Mouse (Mus musculus) G1E-ER4 (cell line): Measurements from ENCODE around the gene Wdr18. TPM values are rescaled to one million over a fixed set of nuclear protein-coding genes. Genes with fewer than 3 reads are reported as not detected.

Experiments
- GATA1 ChIP-seq: IDR thresholded peaks from one replicate; pipeline ENCODE4 v1.8.0; 2012; ENCODE audit warnings: low read length, inconsistent platforms
- polyA plus RNA-seq: library from polyadenylated mRNA; stranded (reverse); fragments of >175 nt; gene quantifications from 2 replicates; pipeline ENCODE4 v1.2.3, GENCODE M21; 2012

The Wdr18 gene
- polyA plus RNA-seq, 1 experiment: 85.4 TPM

GRCm38 (mm10) chr10:80016511-80016910 is 56.6 kb downstream of the Wdr18 start, which contains the start of gene Arhgap45:
TSS of gene Arhgap45 (plus strand) at chr10:80016653.
- TF ChIP-seq GATA1: no peak

- TF ChIP-seq GATA1: no peak
Measured at GRCm38 (mm10) chr10:80016931-80017330, 57.0 kb downstream of the Wdr18 start.

GRCm38 (mm10) chr10:80017361-80017760 is 57.4 kb downstream of the Wdr18 start:
- no peak for TF ChIP-seq GATA1

GRCm38 (mm10) chr10:80017771-80018170 is 57.8 kb downstream of the Wdr18 start:
- TF ChIP-seq GATA1: no peak

GRCm38 (mm10) chr10:80018739-80019297 is 58.9 kb downstream of the Wdr18 start:
- no peak for TF ChIP-seq GATA1

- no peak for TF ChIP-seq GATA1
Measured at GRCm38 (mm10) chr10:80019471-80020131, 59.6 kb downstream of the Wdr18 start.

Other genes with a start within 250 kb of the Wdr18 start
- gene Hcn2, start 243.5 kb upstream of the Wdr18 start, polyA plus RNA-seq: 0.49 and 0.78 TPM in 2 replicates
- 52.0 and 53.1 TPM in 2 replicates for gene Polrmt, start 213.6 kb upstream of the Wdr18 start, polyA plus RNA-seq
- gene Fgf22, start 205.1 kb upstream of the Wdr18 start, polyA plus RNA-seq: not detected in 2 replicates
- 373 and 414 TPM in 2 replicates for gene Rnf126, start 193.2 kb upstream of the Wdr18 start, polyA plus RNA-seq
- gene Fstl3, start 182.9 kb upstream of the Wdr18 start, polyA plus RNA-seq: 0.06 and 0.11 TPM in 2 replicates
- gene Prss57, start 169.2 kb upstream of the Wdr18 start, polyA plus RNA-seq: not detected in 2 replicates
- gene Palm, start 166.6 kb upstream of the Wdr18 start, polyA plus RNA-seq: 0.82 and 1.2 TPM in 2 replicates
- gene Misp, start 139.2 kb upstream of the Wdr18 start, polyA plus RNA-seq: not detected in 2 replicates
- 1,266 and 1,318 TPM in 2 replicates for gene Ptbp1, start 105.7 kb upstream of the Wdr18 start, polyA plus RNA-seq
- 0.38 TPM in 1 of 2 replicates, not detected in the other for gene Prtn3, start 85.7 kb upstream of the Wdr18 start, polyA plus RNA-seq
- gene Plppr3, start 85.5 kb upstream of the Wdr18 start, polyA plus RNA-seq: not detected in 2 replicates
- not detected in 2 replicates for gene Elane, start 73.9 kb upstream of the Wdr18 start, polyA plus RNA-seq
- gene Cfd, start 69.3 kb upstream of the Wdr18 start, polyA plus RNA-seq: not detected in 2 replicates
- gene Med16, start 51.2 kb upstream of the Wdr18 start, polyA plus RNA-seq: 64.2 and 66.0 TPM in 2 replicates
- gene Gm26602, start 49.3 kb upstream of the Wdr18 start, polyA plus RNA-seq: not detected in 2 replicates
- 0.53 and 0.82 TPM in 2 replicates for gene Kiss1r, start 43.2 kb upstream of the Wdr18 start, polyA plus RNA-seq
- 229 and 234 TPM in 2 replicates for gene R3hdm4, start 38.9 kb upstream of the Wdr18 start, polyA plus RNA-seq
- 99.9 and 103 TPM in 2 replicates for gene Arid3a, start 33.1 kb upstream of the Wdr18 start, polyA plus RNA-seq
- gene Grin3b, start 10.6 kb downstream of the Wdr18 start, polyA plus RNA-seq: 0.05 and 0.08 TPM in 2 replicates
- gene Tmem259, start 24.2 kb downstream of the Wdr18 start, polyA plus RNA-seq: 308 and 394 TPM in 2 replicates
- 11.4 and 12.4 TPM in 2 replicates for gene Cnn2, start 28.4 kb downstream of the Wdr18 start, polyA plus RNA-seq
- 23.5 and 25.3 TPM in 2 replicates for gene Abca7, start 36.3 kb downstream of the Wdr18 start, polyA plus RNA-seq
- 160 and 189 TPM in 2 replicates for gene Arhgap45, start 56.5 kb downstream of the Wdr18 start, polyA plus RNA-seq
- 180 and 263 TPM in 2 replicates for gene Polr2e, start 79.6 kb downstream of the Wdr18 start, polyA plus RNA-seq
- 1,603 and 2,372 TPM in 2 replicates for gene Gpx4, start 87.0 kb downstream of the Wdr18 start, polyA plus RNA-seq
- gene Sbno2, start 145.4 kb downstream of the Wdr18 start, polyA plus RNA-seq: 41.3 and 41.5 TPM in 2 replicates
- gene Stk11, start 155.7 kb downstream of the Wdr18 start, polyA plus RNA-seq: 140 and 143 TPM in 2 replicates
- gene Atp5d, start 178.5 kb downstream of the Wdr18 start, polyA plus RNA-seq: 1,550 and 1,866 TPM in 2 replicates
- gene Cbarp, start 180.7 kb downstream of the Wdr18 start, polyA plus RNA-seq: 53.6 and 59.0 TPM in 2 replicates
- 227 and 254 TPM in 2 replicates for gene Midn, start 188.1 kb downstream of the Wdr18 start, polyA plus RNA-seq
- 54.3 and 62.8 TPM in 2 replicates for gene Cirbp, start 205.8 kb downstream of the Wdr18 start, polyA plus RNA-seq
- 5.8 and 6.7 TPM in 2 replicates for gene 1600002K03Rik, start 212.8 kb downstream of the Wdr18 start, polyA plus RNA-seq
- 0.46 and 0.52 TPM in 2 replicates for gene Efna2, start 219.3 kb downstream of the Wdr18 start, polyA plus RNA-seq